ENCODE assay signal across 18 mouse cellular contexts in genomic region chr10:80738657-80739056, GRCm38 (mm10). TPM values are rescaled to one million over a fixed set of nuclear protein-coding genes. Genes with fewer than 3 reads are reported as not detected.
DNase-seq lines count a peak whose midpoint lies in the region; ATAC-seq and TF ChIP-seq lines count a peak whose summit lies in the region.
"Had no signal": no experiment of that assay in that cellular context is flagged by ENCODE, and none has a peak within 500 bp of the region (broad histone marks: within the 10 kb centered on the region; RNA-seq: fewer than 3 reads in every experiment).

No protein-coding gene starts in this region.

- no peak for TF ChIP-seq EP300 in lung, postnatal 0 days (IDR thresholded peaks at IDR 0.05)
- TF ChIP-seq EP300 in CH12.LX (IDR thresholded peaks at IDR 0.05; ENCODE audit: low read length) = no peak

- peak; percentile 3 for TF ChIP-seq RAD21 in CH12.LX (IDR thresholded peaks at IDR 0.05; ENCODE audit: low read depth, low read length)

- H3K9ac ChIP-seq in hindbrain, postnatal 0 days (replicated peaks; ENCODE audit: low read length) = no peak overlapping the region
- no peak overlapping the region for H3K9ac ChIP-seq in hindbrain, embryonic 16.5 days (ENCODE audit: low read depth, low read length)
- no peak overlapping the region for H3K9ac ChIP-seq in lung, postnatal 0 days (replicated peaks; ENCODE audit: low read depth)
- no peak overlapping the region for H3K9ac ChIP-seq in CH12.LX (ENCODE audit: insufficient read depth, low read depth)
- H3K9ac ChIP-seq: neural tube, embryonic 13.5 days had no signal

- H3K27me3 ChIP-seq in hindbrain, postnatal 0 days (ENCODE audit: insufficient read depth, low read length) = no peaks in the 10 kb centered on the region
- H3K27me3 ChIP-seq in hindbrain, embryonic 16.5 days (replicated peaks; ENCODE audit: control insufficient read depth, insufficient read depth, low read length) = no peaks in the 10 kb centered on the region
- no peaks in the 10 kb centered on the region for H3K27me3 ChIP-seq in lung, postnatal 0 days (replicated peaks; ENCODE audit: insufficient read depth, low read length)
- H3K27me3 ChIP-seq in CH12.LX (replicated peaks) = no peaks in the 10 kb centered on the region
- H3K27me3 ChIP-seq: neural tube, embryonic 13.5 days had no signal

- TF ChIP-seq POLR2A in CH12.LX (IDR thresholded peaks at IDR 0.05; ENCODE audit: low read depth, low read length) = no peak

- TF ChIP-seq CTCF in hindbrain, postnatal 0 days (IDR thresholded peaks at IDR 0.05; ENCODE audit: low read depth) = peak; percentile 9; the same call in 1 of the 2 replicates
- TF ChIP-seq CTCF in lung, postnatal 0 days (IDR thresholded peaks at IDR 0.05) = peak; percentile 36
- peak; percentile 20 to 21; a peak in 1 of 4 replicates for TF ChIP-seq CTCF in CH12.LX (conservative IDR thresholded peaks at IDR 0.05 in 1 of 2, IDR thresholded peaks at IDR 0.05 in 1 of 2; ENCODE audit: low read depth in 2 of 2, low read length in 2 of 2)

- H3K4me2 ChIP-seq in hindbrain, postnatal 0 days (ENCODE audit: low read depth, low read length) = no peak overlapping the region
- H3K4me2 ChIP-seq in hindbrain, embryonic 16.5 days (ENCODE audit: low read length) = no peak overlapping the region
- H3K4me2 ChIP-seq in lung, postnatal 0 days (replicated peaks; ENCODE audit: low read depth, low read length) = no peak overlapping the region
- no peak overlapping the region for H3K4me2 ChIP-seq in CH12.LX (ENCODE audit: insufficient read depth, low read depth, poor library complexity, severe bottlenecking)
- H3K4me2 ChIP-seq: heart, embryonic 11.5 days; neural tube, embryonic 13.5 days had no signal

- ATAC-seq in hindbrain, postnatal 0 days = no peak
- no peak for ATAC-seq in hindbrain, embryonic 16.5 days
- no peak for ATAC-seq in lung, postnatal 0 days
- no peak for ATAC-seq in erythroid progenitor cell, adult 5-6 weeks (replicated peaks; ENCODE audit: low FRiP score, poor library complexity, severe bottlenecking)
- ATAC-seq: activated CD4-positive, CD25-positive, alpha-beta regulatory T cell, adult 4 months had no signal

- H3K79me2 ChIP-seq in CH12.LX (replicated peaks; ENCODE audit: control insufficient read depth, extremely low read depth, insufficient read depth, poor library complexity, severe bottlenecking) = peaks cover 81% of the 10 kb centered on the region

- peaks cover 20% of the 10 kb centered on the region for H3K4me1 ChIP-seq in hindbrain, postnatal 0 days (ENCODE audit: insufficient read depth, low read length)
- peaks cover 34% of the 10 kb centered on the region for H3K4me1 ChIP-seq in hindbrain, embryonic 16.5 days (ENCODE audit: control insufficient read depth, insufficient read depth, low read depth, low read length)
- H3K4me1 ChIP-seq in lung, postnatal 0 days (ENCODE audit: insufficient read depth, low read depth, low read length) = peaks cover 23% of the 10 kb centered on the region
- peaks cover 20 to 56% of the 10 kb centered on the region in 2 experiments for H3K4me1 ChIP-seq in CH12.LX (ENCODE audit: control insufficient read depth in 1 of 2, insufficient read depth in 2 of 2)

- in situ Hi-C loops in CH12.LX (cut with MboI; ENCODE audit: low pct_ligation_motif_present, low pct_unique_long_range_greater_than_20kb, low sequenced_read_pairs) = no loop called here

- H3K36me3 ChIP-seq in hindbrain, postnatal 0 days (ENCODE audit: insufficient read depth, low read length) = no peaks in the 10 kb centered on the region
- no peaks in the 10 kb centered on the region for H3K36me3 ChIP-seq in hindbrain, embryonic 16.5 days (ENCODE audit: control insufficient read depth, insufficient read depth, low read length)
- H3K36me3 ChIP-seq in lung, postnatal 0 days (ENCODE audit: insufficient read depth, low read length) = peaks cover 3% of the 10 kb centered on the region; the same call in 1 of the 2 replicates
- peaks cover 15 to 49% of the 10 kb centered on the region in 2 experiments for H3K36me3 ChIP-seq in CH12.LX (replicated peaks in 1 of 2; ENCODE audit: control insufficient read depth in 1 of 2, insufficient read depth in 1 of 2, low read length in 1 of 2)

- dilution Hi-C loops in CH12.LX (cut with MboI; ENCODE audit: extremely low pct_ligation_motif_present, extremely low pct_unique_long_range_greater_than_20kb, low sequenced_read_pairs) = no loop called here

- H3K27ac ChIP-seq in hindbrain, postnatal 0 days = no peak overlapping the region
- no peak overlapping the region for H3K27ac ChIP-seq in hindbrain, embryonic 16.5 days (ENCODE audit: low read depth, low read length)
- H3K27ac ChIP-seq in lung, postnatal 0 days (ENCODE audit: low read length) = no peak overlapping the region
- no peak overlapping the region for H3K27ac ChIP-seq in CH12.LX (ENCODE audit: insufficient read depth, low read depth)
- H3K27ac ChIP-seq: embryonic facial prominence, embryonic 10.5 days; neural tube, embryonic 13.5 days had no signal

- WGBS in hindbrain, postnatal 0 days = 41% methylated on average over 1 of the region's 1 CpGs
- 43% methylated on average over 1 of the region's 1 CpGs for WGBS in hindbrain, embryonic 16.5 days
- WGBS in lung, postnatal 0 days = 58% methylated on average over 1 of the region's 1 CpGs

- no peak for DNase-seq in hindbrain, postnatal 0 days (ENCODE audit: low spot score)
- DNase-seq in lung, postnatal 0 days (ENCODE audit: low spot score) = peak; percentile 41
- no peak for DNase-seq in lung, postnatal 10 days
- DNase-seq in CH12.LX (ENCODE audit: extremely low read depth) = no peak
- peak; percentile 54 for DNase-seq in induced T-regulatory cell, adult 2 months (ENCODE audit: low read depth)
- no peak for DNase-seq in adrenal gland, adult 2 months
- DNase-seq: cerebellum, postnatal 36 days; gastrocnemius, postnatal 25 days; heart, postnatal 4 days; kidney, postnatal 14 days; layer of hippocampus, adult 9-11 months had no signal

- H3K9me3 ChIP-seq in hindbrain, postnatal 0 days (ENCODE audit: low read length) = no peaks in the 10 kb centered on the region
- H3K9me3 ChIP-seq in hindbrain, embryonic 16.5 days (ENCODE audit: control insufficient read depth, low read length) = no peaks in the 10 kb centered on the region
- H3K9me3 ChIP-seq in lung, postnatal 0 days (ENCODE audit: low read length) = no peaks in the 10 kb centered on the region
- no peaks in the 10 kb centered on the region for H3K9me3 ChIP-seq in CH12.LX (replicated peaks; ENCODE audit: low read length)
- H3K9me3 ChIP-seq: embryonic facial prominence, embryonic 10.5 days; G1E; neural tube, embryonic 13.5 days had no signal

- no peak overlapping the region for H3K4me3 ChIP-seq in hindbrain, postnatal 0 days (ENCODE audit: low read length)
- H3K4me3 ChIP-seq in hindbrain, embryonic 16.5 days (ENCODE audit: low read length) = no peak overlapping the region
- no peak overlapping the region for H3K4me3 ChIP-seq in lung, postnatal 0 days (ENCODE audit: low read depth, low read length)
- H3K4me3 ChIP-seq in CH12.LX (replicated peaks in 1 of 3; ENCODE audit: low read depth in 2 of 3, low read length in 2 of 3, poor library complexity in 1 of 3) = no peak overlapping the region
- H3K4me3 ChIP-seq: embryonic facial prominence, embryonic 10.5 days; neural tube, embryonic 13.5 days had no signal

RNA-seq across cellular contexts. Expression of gene Ap3d1, which starts 3.4 kb away (rescaled TPM):
- 195 and 201 TPM in 2 replicates for total RNA-seq in hindbrain, postnatal 0 days (2014; rRNA removed)
- polyA plus RNA-seq in hindbrain, postnatal 0 days (2015; fragmentation: Nextera tagmentation; extraction: Ambion mirVana) = 99.2 and 99.7 TPM in 2 replicates
- 102 and 105 TPM in 2 replicates for polyA plus RNA-seq in hindbrain, embryonic 16.5 days (2015; fragmentation: Nextera tagmentation; extraction: Ambion mirVana)
- 49.3 and 58.2 TPM in 2 replicates for polyA plus RNA-seq in lung, postnatal 0 days (2015; fragmentation: Nextera tagmentation; extraction: Ambion mirVana)
- total RNA-seq in CH12.LX (2012; rRNA removed) (48.1 and 49.4 TPM in 2 replicates), CH12.LX (2014; rRNA removed) (24.2 and 28.4 TPM in 2 replicates)
- polyA plus RNA-seq in CH12.LX (2012; ENCODE audit: insufficient read length, low read depth) = 46.5 and 57.0 TPM in 2 replicates
- total RNA-seq in adrenal gland, adult 2 months (2021) = 100 to 1,000 TPM in 1 of 2 experiments, 10 to 100 TPM in 1; 85.6 to 104 TPM
- polyA plus RNA-seq in adrenal gland, adult 2 months (2012; rRNA removed) = 98.1 and 131 TPM in 2 replicates
- 42.8 and 69.6 TPM in 2 replicates for total RNA-seq in erythroid progenitor cell, adult 5-6 weeks (2015; ENCODE audit: low replicate concordance)
- 66.0 and 111 TPM in 2 replicates for total RNA-seq in erythroid progenitor cell, adult 5-6 weeks (2017; ENCODE audit: low replicate concordance)

RNA-seq across cellular contexts. Expression of gene Dot1l, which starts 16.3 kb away (rescaled TPM):
- total RNA-seq in hindbrain, postnatal 0 days (2014; rRNA removed) = 27.2 and 27.7 TPM in 2 replicates
- 10.3 and 12.6 TPM in 2 replicates for polyA plus RNA-seq in hindbrain, postnatal 0 days (2015; fragmentation: Nextera tagmentation; extraction: Ambion mirVana)
- polyA plus RNA-seq in hindbrain, embryonic 16.5 days (2015; fragmentation: Nextera tagmentation; extraction: Ambion mirVana) = 13.2 and 16.9 TPM in 2 replicates
- polyA plus RNA-seq in lung, postnatal 0 days (2015; fragmentation: Nextera tagmentation; extraction: Ambion mirVana) = 7.4 and 9.6 TPM in 2 replicates
- total RNA-seq in CH12.LX (2012; rRNA removed) (13.3 and 15.5 TPM in 2 replicates), CH12.LX (2014; rRNA removed) (2.7 and 3.3 TPM in 2 replicates)
- polyA plus RNA-seq in CH12.LX (2012; ENCODE audit: insufficient read length, low read depth) = 30.9 and 43.8 TPM in 2 replicates
- total RNA-seq in adrenal gland, adult 2 months (2021) = 10 to 100 TPM; 31.7 to 80.6 TPM
- 109 and 170 TPM in 2 replicates for polyA plus RNA-seq in adrenal gland, adult 2 months (2012; rRNA removed)
- 69.6 and 105 TPM in 2 replicates for total RNA-seq in erythroid progenitor cell, adult 5-6 weeks (2015; ENCODE audit: low replicate concordance)
- total RNA-seq in erythroid progenitor cell, adult 5-6 weeks (2017; ENCODE audit: low replicate concordance) = 51.7 and 61.7 TPM in 2 replicates

RNA-seq across cellular contexts. Expression of gene Izumo4, which starts 36.7 kb away (rescaled TPM):
- total RNA-seq in hindbrain, postnatal 0 days (2014; rRNA removed) = 31.1 and 31.6 TPM in 2 replicates
- polyA plus RNA-seq in hindbrain, postnatal 0 days (2015; fragmentation: Nextera tagmentation; extraction: Ambion mirVana) = 46.7 and 52.2 TPM in 2 replicates
- 43.7 and 50.4 TPM in 2 replicates for polyA plus RNA-seq in hindbrain, embryonic 16.5 days (2015; fragmentation: Nextera tagmentation; extraction: Ambion mirVana)
- polyA plus RNA-seq in lung, postnatal 0 days (2015; fragmentation: Nextera tagmentation; extraction: Ambion mirVana) = 28.7 and 28.8 TPM in 2 replicates
- 8.1 and 9.6 TPM in 2 replicates for total RNA-seq in CH12.LX (2012; rRNA removed)
- total RNA-seq in CH12.LX (2014; rRNA removed) = 2.7 and 4.3 TPM in 2 replicates
- 5.9 TPM in 2 replicates for polyA plus RNA-seq in CH12.LX (2012; ENCODE audit: insufficient read length, low read depth)
- 10 to 100 TPM; 13.2 to 21.2 TPM for total RNA-seq in adrenal gland, adult 2 months (2021)
- polyA plus RNA-seq in adrenal gland, adult 2 months (2012; rRNA removed) = 73.3 and 74.3 TPM in 2 replicates
- total RNA-seq in erythroid progenitor cell, adult 5-6 weeks (2015; ENCODE audit: low replicate concordance) = 21.4 and 36.4 TPM in 2 replicates
- 3.3 and 3.8 TPM in 2 replicates for total RNA-seq in erythroid progenitor cell, adult 5-6 weeks (2017; ENCODE audit: low replicate concordance)

RNA-seq across cellular contexts. Expression of gene Mob3a, which starts 36.9 kb away (rescaled TPM):
- total RNA-seq in hindbrain, postnatal 0 days (2014; rRNA removed) = 68.3 and 76.4 TPM in 2 replicates
- 37.2 and 38.8 TPM in 2 replicates for polyA plus RNA-seq in hindbrain, postnatal 0 days (2015; fragmentation: Nextera tagmentation; extraction: Ambion mirVana)
- polyA plus RNA-seq in hindbrain, embryonic 16.5 days (2015; fragmentation: Nextera tagmentation; extraction: Ambion mirVana) = 56.9 and 59.5 TPM in 2 replicates
- 32.6 and 37.0 TPM in 2 replicates for polyA plus RNA-seq in lung, postnatal 0 days (2015; fragmentation: Nextera tagmentation; extraction: Ambion mirVana)
- total RNA-seq in CH12.LX (2012; rRNA removed) (56.9 and 71.7 TPM in 2 replicates), CH12.LX (2014; rRNA removed) (65.2 and 71.4 TPM in 2 replicates)
- polyA plus RNA-seq in CH12.LX (2012; ENCODE audit: insufficient read length, low read depth) = 75.0 and 84.2 TPM in 2 replicates
- total RNA-seq in adrenal gland, adult 2 months (2021) = 10 to 100 TPM; 18.0 to 19.4 TPM
- 22.5 and 27.1 TPM in 2 replicates for polyA plus RNA-seq in adrenal gland, adult 2 months (2012; rRNA removed)
- 19.5 and 32.3 TPM in 2 replicates for total RNA-seq in erythroid progenitor cell, adult 5-6 weeks (2015; ENCODE audit: low replicate concordance)
- total RNA-seq in erythroid progenitor cell, adult 5-6 weeks (2017; ENCODE audit: low replicate concordance) = 9.0 and 25.7 TPM in 2 replicates

RNA-seq across cellular contexts. Expression of gene Sf3a2, which starts 59.3 kb away (rescaled TPM):
- 14.2 and 22.0 TPM in 2 replicates for total RNA-seq in hindbrain, postnatal 0 days (2014; rRNA removed)
- polyA plus RNA-seq in hindbrain, postnatal 0 days (2015; fragmentation: Nextera tagmentation; extraction: Ambion mirVana) = 48.7 and 53.2 TPM in 2 replicates
- 44.7 and 59.9 TPM in 2 replicates for polyA plus RNA-seq in hindbrain, embryonic 16.5 days (2015; fragmentation: Nextera tagmentation; extraction: Ambion mirVana)
- 27.0 and 29.4 TPM in 2 replicates for polyA plus RNA-seq in lung, postnatal 0 days (2015; fragmentation: Nextera tagmentation; extraction: Ambion mirVana)
- total RNA-seq in CH12.LX (2012; rRNA removed) (29.0 and 36.5 TPM in 2 replicates), CH12.LX (2014; rRNA removed) (7.8 and 12.4 TPM in 2 replicates)
- polyA plus RNA-seq in CH12.LX (2012; ENCODE audit: insufficient read length, low read depth) = 136 and 153 TPM in 2 replicates
- 10 to 100 TPM; 53.6 to 58.7 TPM for total RNA-seq in adrenal gland, adult 2 months (2021)
- polyA plus RNA-seq in adrenal gland, adult 2 months (2012; rRNA removed) = 103 and 104 TPM in 2 replicates
- 34.2 and 48.6 TPM in 2 replicates for total RNA-seq in erythroid progenitor cell, adult 5-6 weeks (2015; ENCODE audit: low replicate concordance)
- 16.8 and 18.1 TPM in 2 replicates for total RNA-seq in erythroid progenitor cell, adult 5-6 weeks (2017; ENCODE audit: low replicate concordance)

Comparison
In these comparisons a context has a peak if more than half of its experiments do, and no peak if none do; other contexts are left out.
1. DNase-seq: peak in lung, postnatal 0 days (single experiment) and induced T-regulatory cell, adult 2 months (single experiment); none in hindbrain, postnatal 0 days (single experiment), lung, postnatal 10 days (single experiment), CH12.LX (single experiment) and adrenal gland, adult 2 months (single experiment).
2. Peak in every context shown above with its lines, with median percentiles within 50 percentile points of each other: CTCF ChIP-seq.